Comparison of ENCODE assay signal across 16 mouse cellular contexts in the genomic region with DNA sequence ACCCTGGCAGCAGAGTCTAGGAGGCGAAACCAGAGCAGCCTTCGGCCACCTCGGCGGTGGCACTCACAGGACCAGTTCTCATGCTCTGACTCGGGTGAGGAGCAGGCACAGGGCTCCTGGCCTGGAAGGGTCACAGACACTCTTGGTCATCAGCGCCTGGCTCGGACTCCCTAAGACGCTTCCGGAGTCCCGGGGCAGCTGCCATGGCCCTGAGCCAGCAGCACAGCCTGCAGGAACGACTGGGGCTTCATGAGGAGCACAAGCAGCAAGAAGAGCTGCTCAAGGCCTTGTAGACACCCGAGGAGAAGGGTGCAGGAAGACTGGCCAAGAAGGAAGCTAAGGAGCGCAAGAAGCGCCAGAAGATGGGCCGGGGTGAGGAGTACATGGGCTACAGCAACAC.
"Had no signal": no experiment of that assay in that cellular context is flagged by ENCODE, and none has a peak within 500 bp of the region (broad histone marks: within the 10 kb centered on the region; RNA-seq: fewer than 3 reads in every experiment).

No protein-coding gene starts in this region.

- H3K27ac ChIP-seq: liver, embryonic 13.5 days; liver, embryonic 15.5 days; macrophage; midbrain, embryonic 13.5 days; midbrain, embryonic 15.5 days; neural tube, embryonic 12.5 days had no signal

- ATAC-seq: liver, postnatal 0 days; midbrain, embryonic 13.5 days; midbrain, embryonic 15.5 days had no signal

- H3K4me2 ChIP-seq: liver, embryonic 13.5 days; liver, embryonic 15.5 days; lung, embryonic 14.5 days; midbrain, embryonic 11.5 days; midbrain, embryonic 13.5 days; midbrain, embryonic 15.5 days; neural tube, embryonic 12.5 days had no signal

- H3K9ac ChIP-seq: liver, embryonic 13.5 days; liver, embryonic 15.5 days; liver, postnatal 0 days; lung, embryonic 14.5 days; midbrain, embryonic 13.5 days; midbrain, embryonic 15.5 days; neural tube, embryonic 12.5 days had no signal

- H3K4me3 ChIP-seq: liver, embryonic 13.5 days; liver, embryonic 15.5 days; megakaryocyte, embryonic 14.5 days; midbrain, embryonic 13.5 days; midbrain, embryonic 15.5 days; neural tube, embryonic 12.5 days had no signal

- H3K27me3 ChIP-seq: liver, embryonic 13.5 days; liver, embryonic 15.5 days; megakaryocyte, embryonic 14.5 days; midbrain, embryonic 13.5 days; midbrain, embryonic 15.5 days; neural tube, embryonic 12.5 days had no signal

- H3K4me1 ChIP-seq: liver, embryonic 13.5 days; liver, embryonic 15.5 days; megakaryocyte, embryonic 14.5 days; midbrain, embryonic 13.5 days; midbrain, embryonic 15.5 days; neural tube, embryonic 12.5 days had no signal

- H3K36me3 ChIP-seq: liver, embryonic 13.5 days; liver, embryonic 15.5 days; midbrain, embryonic 13.5 days; midbrain, embryonic 15.5 days; neural tube, embryonic 12.5 days had no signal

- DNase-seq: liver, embryonic 13.5 days; liver, postnatal 0 days; lung, embryonic 14.5 days; right cerebral cortex, postnatal 25 days; right cerebral cortex, postnatal 4 days; spleen, adult 18-20 months; thymus, adult 18-20 months; thymus, postnatal 14 days; thymus, postnatal 36 days had no signal
